17 mouse cellular contexts compared by ENCODE assay signal in genomic region chr14:19927156-19927555, GRCm38 (mm10).
"Had no signal": no experiment of that assay in that cellular context is flagged by ENCODE, and none has a peak within 500 bp of the region (broad histone marks: within the 10 kb centered on the region; RNA-seq: fewer than 3 reads in every experiment).

No protein-coding gene starts in this region.

- DNase-seq: kidney, postnatal 25 days; layer of hippocampus, adult 9-11 months; lung, adult 18-20 months; lung, postnatal 10 days; lung, postnatal 36 days; thymus, adult 18-20 months; thymus, postnatal 4 days had no signal

- H3K4me2 ChIP-seq: liver, embryonic 11.5 days; liver, embryonic 15.5 days; lung, embryonic 15.5 days; midbrain, embryonic 13.5 days had no signal

- ATAC-seq: midbrain, embryonic 13.5 days; midbrain, embryonic 16.5 days had no signal

- H3K4me3 ChIP-seq: layer of hippocampus, adult 2 months; liver, embryonic 15.5 days; lung, embryonic 15.5 days; megakaryocyte, embryonic 14.5 days; midbrain, embryonic 10.5 days; midbrain, embryonic 13.5 days; myocyte had no signal

- H3K36me3 ChIP-seq: liver, embryonic 15.5 days had no signal

- H3K27ac ChIP-seq: kidney, postnatal 0 days; layer of hippocampus, adult 2 months; lung, embryonic 15.5 days; midbrain, embryonic 13.5 days had no signal

- H3K27me3 ChIP-seq: liver, embryonic 15.5 days; lung, embryonic 15.5 days; midbrain, embryonic 13.5 days had no signal

- H3K9me3 ChIP-seq: liver, embryonic 15.5 days; lung, embryonic 15.5 days; midbrain, embryonic 13.5 days had no signal

- H3K4me1 ChIP-seq: lung, embryonic 15.5 days had no signal

- H3K9ac ChIP-seq: liver, embryonic 15.5 days; lung, embryonic 15.5 days; midbrain, embryonic 13.5 days had no signal
